Mouse (Mus musculus): ENCODE results near the gene Stub1. TPM values are rescaled to one million over a fixed set of nuclear protein-coding genes. Genes with fewer than 3 reads are reported as not detected.
A peak's percentile ranks its signal among the peaks of the same experiment; 100 is the strongest.

Stub1 gene
- polyA plus RNA-seq, 1 experiment, result 140 TPM

GRCm38 (mm10) chr17:25843636-25844395, 10.6 kb upstream of the Stub1 start:
- peak overlapping the region; percentile 78 for H3K4me3 ChIP-seq (replicated peaks; ENCODE audit: control insufficient read depth, low read depth, low read length)
- TF ChIP-seq CTCF (IDR thresholded peaks at IDR 0.05; ENCODE audit: control insufficient read depth, insufficient read depth, low read length) (no peak), POLR2A (IDR thresholded peaks at IDR 0.05; ENCODE audit: borderline replicate concordance, control insufficient read depth, low read depth, low read length) (no peak)
- H3K27ac ChIP-seq (ENCODE audit: control insufficient read depth, insufficient read depth, low read depth, low read length, poor library complexity), result peak overlapping the region; percentile 82
- H3K4me1 ChIP-seq (ENCODE audit: control insufficient read depth, insufficient read depth, low read length), result peaks cover 7% of the 10 kb centered on the region
- 3% methylated on average over 38 of the region's 38 CpGs for WGBS

GRCm38 (mm10) chr17:25843122-25843521, 9.9 kb upstream of the Stub1 start:
- TF ChIP-seq CTCF (IDR thresholded peaks at IDR 0.05; ENCODE audit: control insufficient read depth, insufficient read depth, low read length), result no peak
- no peak for TF ChIP-seq POLR2A (IDR thresholded peaks at IDR 0.05; ENCODE audit: borderline replicate concordance, control insufficient read depth, low read depth, low read length)
- Histone ChIP-seq H3K4me3 (replicated peaks; ENCODE audit: control insufficient read depth, low read depth, low read length) (peak overlapping the region; percentile 78), H3K27ac (ENCODE audit: control insufficient read depth, insufficient read depth, low read depth, low read length, poor library complexity) (no peak overlapping the region), H3K4me1 (ENCODE audit: control insufficient read depth, insufficient read depth, low read length) (peaks cover 7% of the 10 kb centered on the region)
- WGBS, result 92% methylated on average over 4 of the region's 4 CpGs

GRCm38 (mm10) chr17:25842509-25842908, 9.3 kb upstream of the Stub1 start:
- 83% methylated on average over 3 of the region's 3 CpGs for WGBS

GRCm38 (mm10) chr17:25841117-25841880, 8.1 kb upstream of the Stub1 start, which contains the start of gene Gm20683:
Gene Gm20683 (minus strand): TSS chr17:25841763.
- no peak within 1 kb of the TSS for H3K4me3 ChIP-seq (replicated peaks; ENCODE audit: control insufficient read depth, low read depth, low read length)
- peaks cover 7% of the 10 kb centered on the region for H3K4me1 ChIP-seq (ENCODE audit: control insufficient read depth, insufficient read depth, low read length)
- WGBS, result 91% methylated on average over 22 of the region's 22 CpGs
- no peak for TF ChIP-seq CTCF (IDR thresholded peaks at IDR 0.05; ENCODE audit: control insufficient read depth, insufficient read depth, low read length)
- no peak for TF ChIP-seq POLR2A (IDR thresholded peaks at IDR 0.05; ENCODE audit: borderline replicate concordance, control insufficient read depth, low read depth, low read length)
- H3K27ac ChIP-seq (ENCODE audit: control insufficient read depth, insufficient read depth, low read depth, low read length, poor library complexity), result no peak within 1 kb of the TSS

More at GRCm38 (mm10) chr17:25842509-25842908, 9.3 kb upstream of the Stub1 start:
- TF ChIP-seq POLR2A (IDR thresholded peaks at IDR 0.05; ENCODE audit: borderline replicate concordance, control insufficient read depth, low read depth, low read length) (no peak), CTCF (IDR thresholded peaks at IDR 0.05; ENCODE audit: control insufficient read depth, insufficient read depth, low read length) (no peak)
- H3K4me1 ChIP-seq (ENCODE audit: control insufficient read depth, insufficient read depth, low read length), result peaks cover 7% of the 10 kb centered on the region
- no peak overlapping the region for H3K4me3 ChIP-seq (replicated peaks; ENCODE audit: control insufficient read depth, low read depth, low read length)
- no peak overlapping the region for H3K27ac ChIP-seq (ENCODE audit: control insufficient read depth, insufficient read depth, low read depth, low read length, poor library complexity)

- H3K4me3 ChIP-seq (replicated peaks; ENCODE audit: control insufficient read depth, low read depth, low read length), result no peak overlapping the region
- TF ChIP-seq CTCF (IDR thresholded peaks at IDR 0.05; ENCODE audit: control insufficient read depth, insufficient read depth, low read length), result no peak
- no peak for TF ChIP-seq POLR2A (IDR thresholded peaks at IDR 0.05; ENCODE audit: borderline replicate concordance, control insufficient read depth, low read depth, low read length)
- peaks cover 7% of the 10 kb centered on the region for H3K4me1 ChIP-seq (ENCODE audit: control insufficient read depth, insufficient read depth, low read length)
- 94% methylated on average over 6 of the region's 6 CpGs for WGBS
- no peak overlapping the region for H3K27ac ChIP-seq (ENCODE audit: control insufficient read depth, insufficient read depth, low read depth, low read length, poor library complexity)
These were observed 7.3 kb upstream of the Stub1 start for GRCm38 (mm10) chr17:25840519-25840918.

- TF ChIP-seq POLR2A (IDR thresholded peaks at IDR 0.05; ENCODE audit: borderline replicate concordance, control insufficient read depth, low read depth, low read length) (no peak), CTCF (IDR thresholded peaks at IDR 0.05; ENCODE audit: control insufficient read depth, insufficient read depth, low read length) (no peak)
- Histone ChIP-seq H3K4me1 (ENCODE audit: control insufficient read depth, insufficient read depth, low read length) (peaks cover 5% of the 10 kb centered on the region), H3K4me3 (replicated peaks; ENCODE audit: control insufficient read depth, low read depth, low read length) (no peak overlapping the region), H3K27ac (ENCODE audit: control insufficient read depth, insufficient read depth, low read depth, low read length, poor library complexity) (no peak overlapping the region)
- WGBS, result 88% methylated on average over 14 of the region's 14 CpGs
These were observed 6.4 kb upstream of the Stub1 start for GRCm38 (mm10) chr17:25839455-25840235.

- no peak overlapping the region for H3K27ac ChIP-seq (ENCODE audit: control insufficient read depth, insufficient read depth, low read depth, low read length, poor library complexity)
These were observed 5.7 kb upstream of the Stub1 start for GRCm38 (mm10) chr17:25838904-25839303.

More at GRCm38 (mm10) chr17:25838904-25839303, 5.7 kb upstream of the Stub1 start:
- Histone ChIP-seq H3K4me1 (ENCODE audit: control insufficient read depth, insufficient read depth, low read length) (peaks cover 5% of the 10 kb centered on the region), H3K4me3 (replicated peaks; ENCODE audit: control insufficient read depth, low read depth, low read length) (no peak overlapping the region)
- no peak for TF ChIP-seq POLR2A (IDR thresholded peaks at IDR 0.05; ENCODE audit: borderline replicate concordance, control insufficient read depth, low read depth, low read length)
- TF ChIP-seq CTCF (IDR thresholded peaks at IDR 0.05; ENCODE audit: control insufficient read depth, insufficient read depth, low read length), result no peak
- WGBS, result 83% methylated on average over 4 of the region's 4 CpGs

All from bone marrow, adult 2 months (tissue).